Mouse (Mus musculus): ENCODE measurements around the gene Aldh1a2. TPM values are rescaled to one million over a fixed set of nuclear protein-coding genes. Genes with fewer than 3 reads are reported as not detected.

Gene Aldh1a2
- 1.1 TPM for polyA plus RNA-seq (2015; fragmentation: Illumina TruSeq; extraction: RNeasy Lipid Tissue Mini Kit (QIAGEN cat#74804); ENCODE audit: insufficient read depth, low replicate concordance)

GRCm38 (mm10) chr9:71215248-71216035 lies at the start of gene Aldh1a2:
Gene Aldh1a2, plus strand, starts transcription at chr9:71215789.

DNA sequence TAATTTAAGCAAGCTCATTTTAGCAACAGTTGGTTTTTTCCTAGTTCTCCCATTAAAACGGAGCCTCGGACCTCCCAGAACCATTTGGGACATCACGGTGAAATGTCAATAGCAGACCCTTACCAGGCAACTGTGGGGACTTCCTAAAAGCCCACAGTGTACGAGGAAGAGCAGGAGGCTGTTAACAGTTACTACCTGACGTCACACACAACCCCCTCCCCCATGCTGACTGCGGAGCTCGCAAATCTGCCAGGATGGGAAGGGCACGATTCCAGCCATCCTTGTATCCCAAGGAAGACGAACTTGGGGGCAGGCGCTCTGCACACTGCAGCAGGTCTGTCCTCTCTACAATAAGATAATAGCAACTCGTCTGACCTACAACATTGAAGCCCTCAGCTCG lies 47.1 kb upstream of the Aldh1a2 start, which contains the start of gene Aqp9:
Gene Aqp9 (minus strand): TSS at position 172 of the 400 bp plus-strand sequence.

Other genes starting within 250 kb of the Aldh1a2 start
- 6.3 TPM for gene Aqp9, start 47.1 kb upstream of the Aldh1a2 start, polyA plus RNA-seq (2015; fragmentation: Illumina TruSeq; extraction: RNeasy Lipid Tissue Mini Kit (QIAGEN cat#74804); ENCODE audit: insufficient read depth, low replicate concordance)

All from spleen, adult 10 weeks (tissue).